Mouse (Mus musculus) limb, embryonic 10.5 days (tissue): Measurements from ENCODE around the gene Tgm4. TPM values are rescaled to one million over a fixed set of nuclear protein-coding genes. Genes with fewer than 3 reads are reported as not detected.

Experiments
- DNase-seq: peaks from one replicate; pipeline ENCODE4 v3.0.0-alpha.2; 2017; ENCODE audit warnings: low spot score
- H3K27ac ChIP-seq: fragments of 300-500 bp; sonication (generic); 2 replicates; pipeline ENCODE4 v1.5.1; 2016; ENCODE audit warnings: mild to moderate bottlenecking
- H3K27me3 ChIP-seq: fragments of 300-500 bp; sonication (generic); 2 replicates; pipeline ENCODE4 v1.6.1; 2016; ENCODE audit warnings: low read depth, mild to moderate bottlenecking; ENCODE audit not compliant: poor library complexity, severe bottlenecking
- H3K36me3 ChIP-seq: fragments of 300-500 bp; sonication (generic); 2 replicates; pipeline ENCODE4 v1.6.1; 2016; ENCODE audit warnings: mild to moderate bottlenecking, moderate library complexity
- H3K4me1 ChIP-seq: fragments of 300-500 bp; sonication (generic); 2 replicates; pipeline ENCODE4 v1.6.1; 2016
- H3K4me3 ChIP-seq: fragments of 300-500 bp; sonication (generic); 2 replicates; pipeline ENCODE4 v1.5.1; 2016; ENCODE audit warnings: mild to moderate bottlenecking, moderate library complexity
- H3K9me3 ChIP-seq: fragments of 300-500 bp; sonication (generic); replicated peaks from 2 replicates; pipeline ENCODE4 v1.6.1; 2016; ENCODE audit warnings: mild to moderate bottlenecking
- WGBS: fragments of 180-500 bp; shearing (Covaris S2); methylation state at CpG from one replicate; pipeline ENCODE4 v1.1.7; 2016; 5-methylcytosine and 5-hydroxymethylcytosine counted together
- polyA plus RNA-seq: library from polyadenylated mRNA; unstranded; fragments of >200 nt; fragmentation: Nextera tagmentation; extraction: Ambion mirVana; gene quantifications from 2 replicates; pipeline ENCODE4 v1.2.1, GENCODE M21; 2016

Gene Tgm4
- 0.56 and 0.64 TPM in 2 replicates for polyA plus RNA-seq

DNA sequence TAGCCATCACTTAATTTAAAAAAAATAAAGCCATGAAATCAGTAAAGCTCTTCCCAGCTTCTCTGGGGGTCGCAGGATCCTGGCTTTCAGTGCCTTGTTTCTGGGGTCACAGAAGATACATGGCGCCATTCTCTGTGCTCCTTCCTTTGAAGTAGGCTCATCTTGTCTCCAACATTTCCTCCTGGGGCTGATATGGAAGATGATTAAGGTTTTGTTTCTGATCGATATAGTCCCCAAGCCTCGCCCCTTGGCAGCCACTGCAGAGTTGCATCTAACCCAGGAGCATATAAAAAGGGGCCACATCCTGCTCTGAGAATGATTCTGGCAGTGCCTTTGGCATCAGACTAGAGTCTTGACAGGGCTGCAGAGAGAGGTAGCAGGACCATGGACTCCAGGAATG is at the start of gene Tgm4:
Tgm4 (plus strand) TSS at position 301 of the 400 bp plus-strand sequence.
- Histone ChIP-seq H3K27ac (no peak within 1 kb of the TSS), H3K27me3 (no peaks in the 10 kb centered on the region), H3K36me3 (no peaks in the 10 kb centered on the region), H3K9me3 (no peaks in the 10 kb centered on the region), H3K4me1 (peaks cover 4% of the 10 kb centered on the region; the same call in 1 of the 2 replicates), H3K4me3 (no peak within 1 kb of the TSS)
- WGBS = 90% methylated on average over 4 of the region's 4 CpGs
- no peak for DNase-seq

DNA sequence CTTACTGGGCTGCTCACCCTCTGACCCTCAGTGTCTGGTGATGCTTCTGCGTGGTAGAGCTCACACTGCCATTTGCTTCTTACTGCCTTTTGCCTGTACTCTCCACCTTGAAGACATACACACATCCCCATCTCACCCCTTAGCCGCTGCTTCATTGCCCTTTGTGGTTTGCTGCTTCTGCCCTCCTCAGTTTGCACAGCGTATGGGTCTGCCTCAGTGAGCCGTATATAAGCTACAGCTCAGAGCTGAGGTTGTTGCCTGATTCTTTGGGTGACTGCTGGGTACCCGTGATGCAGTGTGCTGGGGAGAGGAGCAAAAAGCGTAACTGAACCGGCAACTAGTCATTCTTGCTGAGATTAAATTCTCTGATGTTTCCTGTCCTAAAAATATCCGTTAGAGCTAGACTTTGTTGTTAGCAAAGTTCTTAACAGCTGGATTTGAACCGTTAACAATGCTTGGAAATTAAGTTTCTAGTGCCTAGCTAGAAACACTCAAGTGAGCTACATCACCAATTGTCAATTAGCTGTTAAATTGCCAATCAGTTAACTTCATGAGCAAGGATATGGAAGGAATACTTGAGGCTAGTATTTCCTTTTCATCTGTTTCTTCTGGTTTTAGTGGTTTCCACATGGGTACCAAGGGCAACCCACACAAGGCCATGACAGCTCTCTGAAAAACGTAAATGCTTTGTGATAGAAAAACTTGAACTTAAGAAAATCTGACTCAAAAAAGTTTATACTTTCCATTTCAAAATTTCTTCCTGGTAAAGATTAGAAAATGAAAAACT is 35.9 kb upstream of the Tgm4 start:
- H3K4me1 ChIP-seq = no peaks in the 10 kb centered on the region
- no peak overlapping the region for H3K4me3 ChIP-seq
- WGBS = 95% methylated on average over 10 of the region's 10 CpGs
- no peak for DNase-seq
- H3K36me3 ChIP-seq = peaks cover 95% of the 10 kb centered on the region
- no peaks in the 10 kb centered on the region for H3K27me3 ChIP-seq
- H3K9me3 ChIP-seq = no peaks in the 10 kb centered on the region
- H3K27ac ChIP-seq = no peak overlapping the region

- WGBS = 96% methylated on average over 4 of the region's 4 CpGs
- Histone ChIP-seq H3K36me3 (peaks cover 95% of the 10 kb centered on the region), H3K27me3 (no peaks in the 10 kb centered on the region), H3K27ac (no peak overlapping the region), H3K9me3 (no peaks in the 10 kb centered on the region), H3K4me3 (no peak overlapping the region), H3K4me1 (no peaks in the 10 kb centered on the region)
- no peak for DNase-seq
Observed at GRCm38 (mm10) chr9:122999193-122999586, 35.3 kb upstream of the Tgm4 start.

DNA sequence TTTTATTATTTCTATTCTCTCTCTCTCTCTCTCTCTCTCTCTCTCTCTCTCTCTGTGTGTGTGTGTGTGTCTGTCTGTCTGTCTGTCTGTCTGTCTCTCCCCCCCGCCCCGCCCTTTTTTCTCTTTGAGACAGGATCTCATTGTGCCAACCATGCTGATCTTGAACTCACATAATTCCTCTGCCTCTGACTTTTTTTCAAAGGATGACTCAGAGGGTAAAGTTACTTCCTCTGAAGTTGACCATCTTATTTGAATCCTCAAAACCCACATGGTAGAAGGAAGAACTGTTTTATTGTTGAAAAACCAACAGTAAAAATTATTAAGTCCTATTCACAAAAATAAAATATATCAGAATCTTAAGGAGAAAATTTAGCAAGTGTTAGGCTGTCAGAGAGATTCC is 29.8 kb upstream of the Tgm4 start:
- Histone ChIP-seq H3K4me1 (no peaks in the 10 kb centered on the region), H3K27me3 (no peaks in the 10 kb centered on the region), H3K36me3 (peaks cover 100% of the 10 kb centered on the region), H3K27ac (no peak overlapping the region), H3K4me3 (no peak overlapping the region), H3K9me3 (no peaks in the 10 kb centered on the region)
- 95% methylated on average over 2 of the region's 2 CpGs for WGBS
- DNase-seq = no peak

- Histone ChIP-seq H3K36me3 (peaks cover 100% of the 10 kb centered on the region), H3K9me3 (no peaks in the 10 kb centered on the region), H3K27me3 (no peaks in the 10 kb centered on the region), H3K4me1 (no peaks in the 10 kb centered on the region), H3K4me3 (no peak overlapping the region), H3K27ac (no peak overlapping the region)
- no peak for DNase-seq
- WGBS = 91% methylated on average over 6 of the region's 6 CpGs
Observed at GRCm38 (mm10) chr9:123006071-123006470, 28.5 kb upstream of the Tgm4 start.

DNA sequence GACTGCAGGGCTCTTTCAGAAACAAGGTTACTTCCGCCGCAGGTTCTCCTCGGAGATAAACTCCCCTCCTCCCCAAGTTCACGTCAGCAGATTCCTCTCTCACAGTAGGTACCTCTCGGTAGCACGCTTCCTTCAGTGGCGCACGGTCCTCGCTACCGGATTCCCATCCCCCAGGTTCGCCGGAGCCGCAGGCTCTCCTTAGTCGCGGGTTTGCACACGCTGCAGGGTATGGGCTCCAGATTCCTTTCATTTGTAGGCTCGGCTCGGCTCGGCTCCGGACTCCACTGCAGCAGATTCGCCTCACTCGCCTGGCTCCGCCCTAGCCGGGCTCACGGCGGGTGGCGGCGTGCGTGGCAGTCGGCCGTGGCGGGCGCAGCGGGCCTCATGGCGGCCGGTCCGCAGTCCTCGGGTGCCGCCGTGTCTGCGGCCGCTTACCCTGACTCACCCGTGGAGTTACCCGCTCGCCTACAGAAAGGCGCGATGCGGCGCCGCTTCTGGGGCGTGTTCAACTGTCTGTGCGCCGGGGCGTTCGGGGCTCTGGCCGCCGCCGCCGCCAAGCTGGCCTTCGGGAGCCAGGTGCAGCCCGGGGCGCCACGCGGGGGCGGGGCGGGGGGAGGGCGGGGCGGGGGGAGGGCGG is 13.4 kb upstream of the Tgm4 start, which contains the start of gene Tmem42:
Tmem42 (plus strand) TSS at position 332 of the 637 bp plus-strand sequence.
- Histone ChIP-seq H3K4me3 (peak within 1 kb of the TSS; percentile 68), H3K27ac (peak within 1 kb of the TSS; percentile 92), H3K36me3 (peaks cover 28% of the 10 kb centered on the region), H3K27me3 (no peaks in the 10 kb centered on the region), H3K4me1 (peaks cover 13% of the 10 kb centered on the region), H3K9me3 (no peaks in the 10 kb centered on the region)
- WGBS = under 1% methylated on average over 51 of the region's 69 CpGs
- DNase-seq = peak; percentile 89

DNA sequence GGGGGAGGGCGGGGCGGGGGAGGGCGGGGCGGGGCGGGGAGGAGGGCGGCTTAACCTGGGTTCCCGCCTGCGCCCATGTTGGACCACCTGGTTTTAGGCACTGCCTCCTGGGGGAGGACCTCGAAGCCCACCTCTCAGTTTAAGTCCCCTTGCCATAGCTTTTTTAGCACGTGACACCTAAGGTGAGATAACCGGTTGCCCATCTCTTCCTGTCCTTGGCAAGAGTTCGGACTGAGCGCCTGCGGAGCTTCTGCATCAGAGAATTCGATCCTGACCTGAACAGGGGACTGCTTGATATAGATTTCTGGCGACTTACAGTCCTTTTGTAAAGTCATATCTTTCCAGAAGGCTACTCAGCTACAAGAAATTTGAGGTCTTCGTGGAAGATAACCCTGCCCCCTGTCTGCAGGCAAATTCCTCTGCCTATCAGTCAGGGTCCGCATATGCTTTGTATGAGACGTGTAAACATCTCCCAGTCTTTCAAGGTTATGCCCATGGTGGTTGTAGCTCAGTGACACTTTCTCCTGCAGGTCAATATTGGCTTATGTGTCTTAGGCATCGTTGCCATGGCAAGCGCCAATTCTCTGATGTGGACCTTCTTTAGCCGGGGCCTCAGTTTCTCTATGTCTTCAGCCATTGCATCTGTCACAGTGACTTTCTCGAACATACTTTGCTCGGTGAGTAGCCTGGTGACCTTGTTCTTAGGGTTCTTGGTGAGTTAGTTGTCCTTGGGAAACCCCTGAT is 12.7 kb upstream of the Tgm4 start:
- DNase-seq = no peak
- Histone ChIP-seq H3K27ac (peak overlapping the region; percentile 92), H3K9me3 (no peaks in the 10 kb centered on the region), H3K4me1 (peaks cover 13% of the 10 kb centered on the region), H3K27me3 (no peaks in the 10 kb centered on the region), H3K36me3 (peaks cover 21% of the 10 kb centered on the region), H3K4me3 (peak overlapping the region; percentile 68)
- 45% methylated on average over 17 of the region's 24 CpGs for WGBS

- no peak for DNase-seq
- no peaks in the 10 kb centered on the region for H3K36me3 ChIP-seq
- no peak overlapping the region for H3K27ac ChIP-seq
- 87% methylated on average over 2 of the region's 2 CpGs for WGBS
- no peak overlapping the region for H3K4me3 ChIP-seq
- peaks cover 13% of the 10 kb centered on the region for H3K4me1 ChIP-seq
- H3K9me3 ChIP-seq = no peaks in the 10 kb centered on the region
- no peaks in the 10 kb centered on the region for H3K27me3 ChIP-seq
Observed at GRCm38 (mm10) chr9:123024201-123024600, 10.3 kb upstream of the Tgm4 start.

GRCm38 (mm10) chr9:123031496-123032246 is 2.9 kb upstream of the Tgm4 start:
- no peaks in the 10 kb centered on the region for H3K36me3 ChIP-seq
- H3K27ac ChIP-seq = no peak overlapping the region
- no peak overlapping the region for H3K4me3 ChIP-seq
- no peak for DNase-seq
- no peaks in the 10 kb centered on the region for H3K9me3 ChIP-seq
- H3K4me1 ChIP-seq = peaks cover 4% of the 10 kb centered on the region; the same call in 1 of the 2 replicates
- WGBS = 85% methylated on average over 13 of the region's 13 CpGs
- no peaks in the 10 kb centered on the region for H3K27me3 ChIP-seq

- Histone ChIP-seq H3K27me3 (no peaks in the 10 kb centered on the region), H3K36me3 (no peaks in the 10 kb centered on the region), H3K4me1 (no peaks in the 10 kb centered on the region), H3K9me3 (no peaks in the 10 kb centered on the region), H3K4me3 (no peak overlapping the region), H3K27ac (no peak overlapping the region)
- no peak for DNase-seq
- WGBS = 89% methylated on average over 1 of the region's 1 CpGs
Observed at GRCm38 (mm10) chr9:123047665-123048064, 13.1 kb downstream of the Tgm4 start.

- no peaks in the 10 kb centered on the region for H3K4me1 ChIP-seq
- H3K4me3 ChIP-seq = no peak overlapping the region
Observed at GRCm38 (mm10) chr9:123058724-123059292, 24.3 kb downstream of the Tgm4 start.

GRCm38 (mm10) chr9:123060172-123060571 is 25.6 kb downstream of the Tgm4 start:
- Histone ChIP-seq H3K4me3 (no peak overlapping the region), H3K9me3 (no peaks in the 10 kb centered on the region), H3K36me3 (no peaks in the 10 kb centered on the region), H3K4me1 (no peaks in the 10 kb centered on the region), H3K27me3 (no peaks in the 10 kb centered on the region), H3K27ac (no peak overlapping the region)
- no peak for DNase-seq
- 91% methylated on average over 3 of the region's 3 CpGs for WGBS

More at GRCm38 (mm10) chr9:123058724-123059292, 24.3 kb downstream of the Tgm4 start:
- no peaks in the 10 kb centered on the region for H3K9me3 ChIP-seq
- no peaks in the 10 kb centered on the region for H3K36me3 ChIP-seq
- H3K27ac ChIP-seq = no peak overlapping the region
- no peaks in the 10 kb centered on the region for H3K27me3 ChIP-seq
- no peak for DNase-seq
